Mouse (Mus musculus) liver, adult 2 months (tissue): Measurements from ENCODE around the gene Cux2.

Experiments
- CTCF ChIP-seq: fragments of 200-500 bp; IDR thresholded peaks from 2 replicates; pipeline ENCODE4 v1.5.1; 2011; ENCODE audit warnings: low read depth, low read length, control low read depth
- POLR2A ChIP-seq: fragments of 200-500 bp; IDR thresholded peaks from 2 replicates; pipeline ENCODE4 v1.6.1; 2011; ENCODE audit warnings: low read length, control low read depth; ENCODE audit not compliant: insufficient read depth; ENCODE audit errors: extremely low read depth

- TF ChIP-seq POLR2A = no peak
- TF ChIP-seq CTCF = no peak
These were observed 155.3 kb downstream of the Cux2 start for GRCm38 (mm10) chr5:121894647-121895046.
